Mouse (Mus musculus): ENCODE data around the gene Ralbp1. TPM values are rescaled to one million over a fixed set of nuclear protein-coding genes. Genes with fewer than 3 reads are reported as not detected.

Ralbp1 gene
- polyA plus RNA-seq, 1 experiment from 2014 or later = 155 TPM

DNA sequence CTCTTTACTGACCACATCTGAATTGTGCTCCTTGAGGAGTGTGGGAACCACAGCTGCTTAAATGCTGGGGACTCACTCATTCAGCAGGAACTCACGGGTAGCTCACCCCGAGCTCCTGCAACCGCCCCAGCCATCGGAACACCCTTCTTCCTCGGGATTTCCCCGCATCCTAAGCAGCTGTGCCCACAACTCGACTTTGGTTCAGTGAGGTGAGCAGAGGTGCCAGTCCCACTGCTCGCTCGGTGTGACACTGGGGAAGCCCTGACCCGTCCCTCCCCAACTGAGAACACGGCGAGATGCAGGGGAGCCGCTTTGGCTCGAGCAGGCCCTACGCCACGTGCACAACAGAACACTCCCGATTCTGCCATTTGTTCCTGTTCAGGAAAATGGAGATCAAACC lies 35.1 kb downstream of the Ralbp1 start:
- no peak overlapping the region for H3K4me3 ChIP-seq (ENCODE audit: low read depth, low read length)
- H3K4me2 ChIP-seq (replicated peaks; ENCODE audit: low read depth, low read length) = no peak overlapping the region
- ATAC-seq = no peak
- no peak for TF ChIP-seq CTCF (IDR thresholded peaks at IDR 0.05)
- no peak for TF ChIP-seq EP300 (IDR thresholded peaks at IDR 0.05)
- H3K36me3 ChIP-seq (ENCODE audit: insufficient read depth, low read length) = peaks cover 24% of the 10 kb centered on the region
- 89% methylated on average over 17 of the region's 17 CpGs for WGBS
- no peaks in the 10 kb centered on the region for H3K4me1 ChIP-seq (ENCODE audit: insufficient read depth, low read depth, low read length)
- no peaks in the 10 kb centered on the region for H3K9me3 ChIP-seq (ENCODE audit: low read length)
- H3K9ac ChIP-seq (replicated peaks; ENCODE audit: low read depth) = no peak overlapping the region
- DNase-seq (ENCODE audit: low spot score) = no peak
- no peaks in the 10 kb centered on the region for H3K27me3 ChIP-seq (replicated peaks; ENCODE audit: insufficient read depth, low read length)
- no peak overlapping the region for H3K27ac ChIP-seq (ENCODE audit: low read length)

DNA sequence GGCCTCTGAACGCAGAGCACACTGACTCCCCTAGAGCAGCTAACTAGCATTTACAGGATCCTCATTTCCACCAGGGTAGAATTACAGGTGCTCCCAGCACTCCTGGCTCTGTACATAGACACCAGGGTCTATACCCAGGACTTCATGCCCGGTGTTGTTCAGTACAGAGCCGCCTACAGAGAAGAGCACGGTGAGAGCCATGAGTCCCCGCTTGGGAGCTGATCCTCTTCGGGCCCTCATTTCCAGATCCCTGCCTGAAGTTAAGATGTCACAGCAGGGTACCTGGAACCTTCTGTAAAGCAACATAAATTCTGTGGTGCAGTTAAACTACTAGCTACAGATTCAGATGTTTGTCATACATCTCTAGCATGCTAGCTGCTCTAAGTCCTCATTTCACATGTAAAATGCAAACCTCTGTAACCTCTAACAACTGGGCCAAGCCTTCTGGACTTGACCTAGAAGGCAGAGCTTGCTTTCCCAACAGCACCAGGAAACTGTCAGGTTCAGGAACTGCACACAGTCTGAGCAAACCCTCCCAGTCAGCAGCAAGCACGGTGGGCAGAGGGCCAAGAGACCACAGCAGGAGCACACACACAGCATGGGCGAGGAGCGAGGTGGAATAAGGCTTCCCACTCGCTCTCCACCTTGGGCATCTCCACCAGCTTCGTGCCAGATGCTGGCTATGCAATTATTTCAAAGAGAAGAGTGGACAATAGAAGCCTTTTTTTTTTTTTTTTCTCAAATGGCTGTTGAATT lies 37.7 kb downstream of the Ralbp1 start:
- Histone ChIP-seq H3K4me1 (ENCODE audit: insufficient read depth, low read depth, low read length) (no peaks in the 10 kb centered on the region), H3K9ac (replicated peaks; ENCODE audit: low read depth) (no peak overlapping the region), H3K9me3 (ENCODE audit: low read length) (no peaks in the 10 kb centered on the region), H3K27me3 (replicated peaks; ENCODE audit: insufficient read depth, low read length) (no peaks in the 10 kb centered on the region), H3K36me3 (ENCODE audit: insufficient read depth, low read length) (peaks cover 27% of the 10 kb centered on the region), H3K4me3 (ENCODE audit: low read depth, low read length) (no peak overlapping the region), H3K27ac (ENCODE audit: low read length) (no peak overlapping the region), H3K4me2 (replicated peaks; ENCODE audit: low read depth, low read length) (no peak overlapping the region)
- ATAC-seq = no peak
- DNase-seq (ENCODE audit: low spot score) = no peak
- TF ChIP-seq EP300 (IDR thresholded peaks at IDR 0.05) (no peak), CTCF (IDR thresholded peaks at IDR 0.05) (no peak)
- WGBS = 75% methylated on average over 11 of the region's 11 CpGs

DNA sequence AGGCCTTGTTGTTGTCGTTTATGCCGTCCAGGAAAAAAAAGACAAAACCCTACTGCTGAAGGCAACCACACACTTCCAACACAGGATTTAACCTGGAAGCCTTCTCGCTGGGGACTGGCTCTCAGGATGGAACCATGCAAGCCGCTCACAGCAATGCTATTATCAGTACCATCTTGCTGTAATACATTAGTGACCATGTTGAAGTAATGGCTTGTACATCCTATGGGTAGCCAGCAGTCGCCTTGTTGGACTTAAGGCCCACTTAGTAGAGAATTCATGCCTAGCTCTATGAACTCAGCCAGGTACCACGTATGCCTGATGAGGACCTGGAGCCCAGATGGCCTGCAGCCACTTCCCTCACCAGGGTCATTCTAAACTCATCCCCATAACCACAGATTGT lies 40.2 kb downstream of the Ralbp1 start:
- Histone ChIP-seq H3K27ac (ENCODE audit: low read length) (no peak overlapping the region), H3K4me2 (replicated peaks; ENCODE audit: low read depth, low read length) (no peak overlapping the region), H3K27me3 (replicated peaks; ENCODE audit: insufficient read depth, low read length) (no peaks in the 10 kb centered on the region), H3K9me3 (ENCODE audit: low read length) (no peaks in the 10 kb centered on the region), H3K36me3 (ENCODE audit: insufficient read depth, low read length) (peaks cover 33% of the 10 kb centered on the region), H3K4me1 (ENCODE audit: insufficient read depth, low read depth, low read length) (no peaks in the 10 kb centered on the region), H3K4me3 (ENCODE audit: low read depth, low read length) (no peak overlapping the region), H3K9ac (replicated peaks; ENCODE audit: low read depth) (no peak overlapping the region)
- TF ChIP-seq EP300 (IDR thresholded peaks at IDR 0.05) = no peak
- DNase-seq (ENCODE audit: low spot score) = no peak
- WGBS = 93% methylated on average over 6 of the region's 6 CpGs
- no peak for ATAC-seq

DNA sequence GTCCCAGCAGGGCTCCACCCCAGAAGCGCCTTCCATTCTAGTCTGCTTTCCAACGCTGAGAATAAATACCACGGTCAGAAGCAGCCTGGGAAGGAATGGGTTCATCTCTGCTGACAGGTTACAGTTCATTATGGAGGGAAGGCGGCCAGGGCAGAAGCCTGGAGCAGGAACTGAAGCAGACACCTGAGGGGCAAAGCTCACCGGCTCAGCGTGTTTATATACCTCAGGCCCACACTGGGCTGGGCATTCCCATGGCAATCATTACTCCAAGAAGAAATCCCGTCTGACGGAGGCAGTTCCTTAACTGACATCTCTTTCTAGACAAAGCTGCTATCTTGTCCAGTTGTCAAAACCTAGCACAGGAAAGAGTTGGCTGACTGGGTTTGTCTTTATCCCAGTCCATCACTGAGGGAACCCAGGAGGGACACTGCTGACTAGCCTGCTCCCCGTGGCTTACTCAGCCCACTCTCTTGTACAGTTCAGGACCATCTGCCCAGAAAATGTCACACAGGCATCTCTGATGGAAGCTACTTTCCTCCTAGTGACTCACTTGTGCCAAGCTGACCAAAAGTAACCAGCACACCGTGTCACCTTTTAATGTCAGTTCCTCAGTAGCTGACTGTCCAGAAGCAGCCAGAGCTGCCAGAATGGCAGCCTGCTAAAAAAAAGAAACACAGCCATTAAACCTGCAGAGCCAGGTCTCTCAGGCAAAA lies 42.8 kb downstream of the Ralbp1 start:
- H3K27ac ChIP-seq (ENCODE audit: low read length) = no peak overlapping the region
- no peaks in the 10 kb centered on the region for H3K4me1 ChIP-seq (ENCODE audit: insufficient read depth, low read depth, low read length)
- H3K4me3 ChIP-seq (ENCODE audit: low read depth, low read length) = no peak overlapping the region
- WGBS = 76% methylated on average over 10 of the region's 10 CpGs
- ATAC-seq = no peak
- H3K9me3 ChIP-seq (ENCODE audit: low read length) = no peaks in the 10 kb centered on the region
- no peak for DNase-seq (ENCODE audit: low spot score)
- H3K4me2 ChIP-seq (replicated peaks; ENCODE audit: low read depth, low read length) = no peak overlapping the region
- no peaks in the 10 kb centered on the region for H3K27me3 ChIP-seq (replicated peaks; ENCODE audit: insufficient read depth, low read length)
- TF ChIP-seq EP300 (IDR thresholded peaks at IDR 0.05) = no peak
- TF ChIP-seq CTCF (IDR thresholded peaks at IDR 0.05) = no peak
- H3K9ac ChIP-seq (replicated peaks; ENCODE audit: low read depth) = no peak overlapping the region
- peaks cover 30% of the 10 kb centered on the region for H3K36me3 ChIP-seq (ENCODE audit: insufficient read depth, low read length)

DNA sequence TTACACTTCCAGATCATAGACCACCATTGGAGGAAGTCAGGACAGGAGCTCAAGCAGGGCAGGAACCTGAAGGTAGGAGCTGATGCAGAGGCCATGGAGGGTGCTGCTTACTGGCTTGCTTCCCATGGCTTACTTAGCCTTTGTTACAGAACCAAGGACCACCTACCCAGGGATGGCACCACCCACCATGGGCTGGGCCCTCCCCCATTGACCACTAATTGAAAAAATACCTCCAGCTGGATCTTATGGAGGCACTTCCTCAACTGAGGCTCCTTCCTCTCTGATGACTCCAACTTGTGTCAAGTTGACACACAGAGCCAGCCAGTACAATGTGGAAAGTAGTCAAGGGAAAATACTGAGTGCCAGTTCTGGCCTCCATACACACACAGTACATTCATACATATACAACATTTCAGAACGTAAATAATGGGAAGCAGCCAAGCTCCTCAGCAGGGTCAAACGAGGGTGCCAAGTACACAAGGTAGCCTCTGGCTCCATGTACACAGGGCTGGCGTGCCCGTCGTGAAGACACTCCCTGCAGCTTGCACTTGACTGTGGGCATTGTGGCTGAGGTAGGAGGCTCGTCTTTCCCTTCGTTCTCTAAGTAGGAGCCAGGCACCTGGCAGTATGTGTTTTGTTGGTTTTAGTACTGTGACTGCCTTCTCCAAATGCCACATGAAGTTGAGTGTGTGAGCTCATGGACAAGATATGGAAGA lies 45.9 kb downstream of the Ralbp1 start:
- Histone ChIP-seq H3K27ac (ENCODE audit: low read length) (no peak overlapping the region), H3K4me1 (ENCODE audit: insufficient read depth, low read depth, low read length) (no peaks in the 10 kb centered on the region), H3K9me3 (ENCODE audit: low read length) (no peaks in the 10 kb centered on the region), H3K4me3 (ENCODE audit: low read depth, low read length) (no peak overlapping the region), H3K36me3 (ENCODE audit: insufficient read depth, low read length) (peaks cover 49% of the 10 kb centered on the region), H3K27me3 (replicated peaks; ENCODE audit: insufficient read depth, low read length) (no peaks in the 10 kb centered on the region), H3K9ac (replicated peaks; ENCODE audit: low read depth) (no peak overlapping the region), H3K4me2 (replicated peaks; ENCODE audit: low read depth, low read length) (no peak overlapping the region)
- DNase-seq (ENCODE audit: low spot score) (peak; percentile 56), ATAC-seq (peak; percentile 77)
- WGBS = 49% methylated on average over 7 of the region's 7 CpGs
- TF ChIP-seq EP300 (IDR thresholded peaks at IDR 0.05) (no peak), CTCF (IDR thresholded peaks at IDR 0.05) (no peak)

DNA sequence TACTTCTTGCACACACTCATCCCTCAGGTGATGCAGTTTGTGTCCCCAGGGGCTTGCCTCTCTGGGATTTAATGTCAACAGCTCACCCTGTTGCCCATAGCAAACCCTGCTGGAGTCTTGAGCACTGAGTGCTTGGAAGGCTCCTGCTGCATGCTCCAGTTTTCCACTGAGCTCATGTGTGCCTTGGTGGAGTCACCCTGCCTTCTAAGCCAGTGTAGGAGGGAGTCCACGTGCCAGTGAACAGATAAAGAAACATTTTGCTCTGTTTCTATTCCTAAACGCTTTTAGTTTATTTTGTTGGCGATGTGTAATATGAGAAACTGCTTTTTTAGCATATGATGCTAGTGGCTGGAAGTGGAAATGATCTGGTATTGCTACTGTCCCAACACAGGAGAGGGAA lies 48.9 kb downstream of the Ralbp1 start:
- WGBS = 79% methylated on average over 3 of the region's 3 CpGs

More for the DNA sequence above, 48.9 kb downstream of the Ralbp1 start:
- H3K4me1 ChIP-seq (ENCODE audit: insufficient read depth, low read depth, low read length) = no peaks in the 10 kb centered on the region
- H3K9me3 ChIP-seq (ENCODE audit: low read length) = no peaks in the 10 kb centered on the region
- no peak overlapping the region for H3K4me2 ChIP-seq (replicated peaks; ENCODE audit: low read depth, low read length)
- H3K27me3 ChIP-seq (replicated peaks; ENCODE audit: insufficient read depth, low read length) = no peaks in the 10 kb centered on the region
- no peak overlapping the region for H3K9ac ChIP-seq (replicated peaks; ENCODE audit: low read depth)
- no peak overlapping the region for H3K27ac ChIP-seq (ENCODE audit: low read length)
- DNase-seq (ENCODE audit: low spot score) (no peak), ATAC-seq (no peak)
- H3K4me3 ChIP-seq (ENCODE audit: low read depth, low read length) = no peak overlapping the region
- TF ChIP-seq CTCF (IDR thresholded peaks at IDR 0.05) (no peak), EP300 (IDR thresholded peaks at IDR 0.05) (no peak)
- H3K36me3 ChIP-seq (ENCODE audit: insufficient read depth, low read length) = peaks cover 45% of the 10 kb centered on the region
